Mouse (Mus musculus) G1E-ER4 (cell line): Measurements from ENCODE around the gene Rnf180. TPM values are rescaled to one million over a fixed set of nuclear protein-coding genes. Genes with fewer than 3 reads are reported as not detected.

Experiments used
- GATA1 ChIP-seq: IDR thresholded peaks from one replicate; pipeline ENCODE4 v1.8.0; 2012; ENCODE audit warnings: low read length, inconsistent platforms
- polyA plus RNA-seq: library from polyadenylated mRNA; stranded (reverse); fragments of >175 nt; gene quantifications from 2 replicates; pipeline ENCODE4 v1.2.3, GENCODE M21; 2012

Gene Rnf180
- polyA plus RNA-seq, 1 experiment = 0.02 TPM

DNA sequence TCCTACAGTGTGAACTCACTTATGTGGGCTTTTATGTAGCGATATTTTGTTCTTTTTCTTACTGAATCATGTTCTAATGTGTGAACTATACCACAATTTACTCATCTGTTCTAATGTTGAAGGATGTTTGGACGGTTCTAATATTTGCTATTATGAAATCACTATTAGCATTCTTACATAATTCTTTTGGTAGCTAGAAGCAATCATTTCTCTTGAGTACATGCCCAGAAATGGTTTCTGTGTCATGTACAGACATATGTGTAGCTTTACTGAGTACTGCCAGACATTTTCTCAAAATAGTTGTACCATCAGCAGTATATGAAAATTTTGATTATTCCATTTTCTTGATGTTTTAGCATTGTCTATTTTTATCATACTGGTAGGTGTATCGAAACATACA, 205.3 kb downstream of the Rnf180 start:
- TF ChIP-seq GATA1 = no peak

GRCm38 (mm10) chr13:105081862-105082261, 212.8 kb downstream of the Rnf180 start, which contains the start of gene 4933425L06Rik:
TSS of gene 4933425L06Rik (plus strand) at chr13:105082122.
- no peak for TF ChIP-seq GATA1

Other genes starting within 250 kb of the Rnf180 start
- not detected in 2 replicates for gene Rgs7bp, start 239.9 kb downstream of the Rnf180 start, polyA plus RNA-seq
- gene 4933425L06Rik, start 212.7 kb downstream of the Rnf180 start, polyA plus RNA-seq = not detected in 2 replicates
- not detected in 2 replicates for gene Htr1a, start 148.8 kb upstream of the Rnf180 start, polyA plus RNA-seq